Comparison of ENCODE assay signal across 11 mouse cellular contexts in the genomic region with DNA sequence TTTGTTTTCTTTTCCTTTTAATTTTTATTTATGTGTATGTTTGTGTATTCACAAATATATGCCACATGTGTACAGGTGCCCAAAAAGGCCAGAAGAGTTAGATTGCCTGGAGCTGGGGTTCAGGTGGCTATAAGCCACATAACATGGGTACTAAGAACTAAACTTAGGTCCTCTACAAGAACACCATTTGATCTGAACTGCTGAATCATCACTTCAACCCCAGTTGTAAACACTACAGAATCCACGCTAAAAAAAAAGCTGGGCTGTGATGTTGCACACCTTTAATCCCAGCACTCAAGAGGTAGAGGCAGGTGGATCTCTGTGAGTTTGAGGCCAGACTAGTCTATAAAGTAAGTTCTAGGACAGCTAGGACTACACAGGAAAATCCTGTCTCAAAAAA. TPM values are rescaled to one million over a fixed set of nuclear protein-coding genes. Genes with fewer than 3 reads are reported as not detected.
DNase-seq lines count a peak whose midpoint lies in the region; ATAC-seq lines count a peak whose summit lies in the region.
"Had no signal": no experiment of that assay in that cellular context is flagged by ENCODE, and none has a peak within 500 bp of the region (broad histone marks: within the 10 kb centered on the region; RNA-seq: fewer than 3 reads in every experiment).

No protein-coding gene starts in this region.

- DNase-seq in kidney, postnatal 25 days, result no peak
- DNase-seq in R1 (ENCODE audit: low read depth, low spot score), result peak; percentile 17
- DNase-seq in hindbrain, embryonic 14.5 days (ENCODE audit: low spot score), result no peak
- no peak for DNase-seq in urinary bladder, postnatal 36 days (ENCODE audit: low spot score in 2 of 2)
- DNase-seq: heart, postnatal 14 days; layer of hippocampus, postnatal 36 days; right cerebral cortex, postnatal 25 days; thymus, postnatal 14 days had no signal

- no peaks in the 10 kb centered on the region for H3K9me3 ChIP-seq in kidney, embryonic 15.5 days (replicated peaks)
- no peaks in the 10 kb centered on the region for H3K9me3 ChIP-seq in hindbrain, embryonic 14.5 days (ENCODE audit: control insufficient read depth, low read length)
- H3K9me3 ChIP-seq in midbrain, embryonic 16.5 days (replicated peaks; ENCODE audit: control insufficient read depth, low read length, poor library complexity, severe bottlenecking), result no peaks in the 10 kb centered on the region

- no peak overlapping the region for H3K4me3 ChIP-seq in kidney, embryonic 15.5 days (replicated peaks)
- H3K4me3 ChIP-seq in hindbrain, embryonic 14.5 days (replicated peaks; ENCODE audit: low read length), result peak overlapping the region; percentile 67
- H3K4me3 ChIP-seq in midbrain, embryonic 16.5 days (ENCODE audit: low read depth, low read length), result peak overlapping the region; percentile 78; the same call in 1 of the 2 replicates

- 70% methylated on average over 1 of the region's 1 CpGs for WGBS in kidney, embryonic 15.5 days
- WGBS in hindbrain, embryonic 14.5 days, result 84% methylated on average over 1 of the region's 1 CpGs
- 97% methylated on average over 1 of the region's 1 CpGs for WGBS in midbrain, embryonic 16.5 days

- ATAC-seq in kidney, embryonic 15.5 days (replicated peaks; ENCODE audit: low FRiP score), result no peak
- no peak for ATAC-seq in hindbrain, embryonic 14.5 days (ENCODE audit: low FRiP score)
- ATAC-seq in midbrain, embryonic 16.5 days, result no peak
- ATAC-seq in megakaryocyte-erythroid progenitor cell, adult 5-6 weeks (replicated peaks; ENCODE audit: low FRiP score, low TSS enrichment, poor library complexity, severe bottlenecking), result no peak

- H3K27me3 ChIP-seq in kidney, embryonic 15.5 days, result no peaks in the 10 kb centered on the region
- H3K27me3 ChIP-seq in hindbrain, embryonic 14.5 days (ENCODE audit: control insufficient read depth, insufficient read depth, low read length), result no peaks in the 10 kb centered on the region
- H3K27me3 ChIP-seq in midbrain, embryonic 16.5 days (ENCODE audit: control insufficient read depth, insufficient read depth, low read depth, low read length), result no peaks in the 10 kb centered on the region

- peak overlapping the region; percentile 73; the same call in 1 of the 2 replicates for H3K9ac ChIP-seq in kidney, embryonic 15.5 days
- 0 out of 2 replicates have a peak overlapping the region, but pooled peaks have one; percentile 82 for H3K9ac ChIP-seq in hindbrain, embryonic 14.5 days
- H3K9ac ChIP-seq in midbrain, embryonic 16.5 days (ENCODE audit: low read depth, low read length), result no peak overlapping the region

- peaks cover 23% of the 10 kb centered on the region for H3K36me3 ChIP-seq in kidney, embryonic 15.5 days
- peaks cover 24% of the 10 kb centered on the region for H3K36me3 ChIP-seq in hindbrain, embryonic 14.5 days (replicated peaks; ENCODE audit: control insufficient read depth, insufficient read depth)
- H3K36me3 ChIP-seq in midbrain, embryonic 16.5 days (ENCODE audit: control insufficient read depth, insufficient read depth, low read length), result peaks cover 18% of the 10 kb centered on the region

- H3K4me1 ChIP-seq in kidney, embryonic 15.5 days, result peaks cover 32% of the 10 kb centered on the region
- H3K4me1 ChIP-seq in hindbrain, embryonic 14.5 days (replicated peaks; ENCODE audit: control insufficient read depth, insufficient read depth, low read length), result peaks cover 28% of the 10 kb centered on the region
- peaks cover 30% of the 10 kb centered on the region for H3K4me1 ChIP-seq in midbrain, embryonic 16.5 days (ENCODE audit: control insufficient read depth, insufficient read depth, low read length)

- H3K4me2 ChIP-seq in kidney, embryonic 15.5 days, result peak overlapping the region; percentile 59; the same call in 1 of the 2 replicates
- H3K4me2 ChIP-seq in hindbrain, embryonic 14.5 days (replicated peaks), result peak overlapping the region; percentile 84
- peak overlapping the region; percentile 60 for H3K4me2 ChIP-seq in midbrain, embryonic 16.5 days (ENCODE audit: low read length)

- no peak overlapping the region for H3K27ac ChIP-seq in kidney, embryonic 15.5 days
- H3K27ac ChIP-seq in hindbrain, embryonic 14.5 days, result no peak overlapping the region
- H3K27ac ChIP-seq in midbrain, embryonic 16.5 days (ENCODE audit: low read length), result no peak overlapping the region

RNA-seq across cellular contexts. Expression of a gene that starts 1.8 kb away (rescaled TPM):
- 115 and 123 TPM in 2 replicates for polyA plus RNA-seq in kidney, embryonic 15.5 days (2015; fragmentation: Nextera tagmentation; extraction: Ambion mirVana)
- polyA plus RNA-seq in hindbrain, embryonic 14.5 days (2014; fragmentation: Nextera tagmentation; extraction: Ambion mirVana), result 161 and 174 TPM in 2 replicates
- polyA plus RNA-seq in midbrain, embryonic 16.5 days (2015; fragmentation: Nextera tagmentation; extraction: Ambion mirVana), result 176 and 182 TPM in 2 replicates
- total RNA-seq in megakaryocyte-erythroid progenitor cell, adult 5-6 weeks (2014; fragmentation: Nextera tagmentation), result 67.5 and 74.7 TPM in 2 replicates
- 70.1 and 93.9 TPM in 2 replicates for total RNA-seq in megakaryocyte-erythroid progenitor cell, adult 5-6 weeks (2017)

RNA-seq across cellular contexts. Expression of a gene that starts 14.2 kb away (rescaled TPM):
- polyA plus RNA-seq in kidney, embryonic 15.5 days (2015; fragmentation: Nextera tagmentation; extraction: Ambion mirVana), result 90.1 and 94.2 TPM in 2 replicates
- polyA plus RNA-seq in hindbrain, embryonic 14.5 days (2014; fragmentation: Nextera tagmentation; extraction: Ambion mirVana), result 80.7 and 80.8 TPM in 2 replicates
- polyA plus RNA-seq in midbrain, embryonic 16.5 days (2015; fragmentation: Nextera tagmentation; extraction: Ambion mirVana), result 93.1 and 95.9 TPM in 2 replicates
- total RNA-seq in megakaryocyte-erythroid progenitor cell, adult 5-6 weeks (2014; fragmentation: Nextera tagmentation), result 193 and 207 TPM in 2 replicates
- total RNA-seq in megakaryocyte-erythroid progenitor cell, adult 5-6 weeks (2017), result 142 TPM in 2 replicates

RNA-seq across cellular contexts. Expression of a gene that starts 19.1 kb away (rescaled TPM):
- polyA plus RNA-seq in kidney, embryonic 15.5 days (2015; fragmentation: Nextera tagmentation; extraction: Ambion mirVana), result 2.0 and 2.6 TPM in 2 replicates
- polyA plus RNA-seq in hindbrain, embryonic 14.5 days (2014; fragmentation: Nextera tagmentation; extraction: Ambion mirVana), result 0.84 and 0.90 TPM in 2 replicates
- polyA plus RNA-seq in midbrain, embryonic 16.5 days (2015; fragmentation: Nextera tagmentation; extraction: Ambion mirVana), result 1.2 and 1.8 TPM in 2 replicates
- total RNA-seq in megakaryocyte-erythroid progenitor cell, adult 5-6 weeks (2014; fragmentation: Nextera tagmentation), result 2.0 TPM in 1 of 2 replicates, not detected in the other
- total RNA-seq in megakaryocyte-erythroid progenitor cell, adult 5-6 weeks (2017), result 3.8 and 6.5 TPM in 2 replicates

RNA-seq across cellular contexts. Expression of a gene that starts 19.8 kb away (rescaled TPM):
- polyA plus RNA-seq in kidney, embryonic 15.5 days (2015; fragmentation: Nextera tagmentation; extraction: Ambion mirVana), result 132 and 145 TPM in 2 replicates
- polyA plus RNA-seq in hindbrain, embryonic 14.5 days (2014; fragmentation: Nextera tagmentation; extraction: Ambion mirVana), result 102 and 103 TPM in 2 replicates
- polyA plus RNA-seq in midbrain, embryonic 16.5 days (2015; fragmentation: Nextera tagmentation; extraction: Ambion mirVana), result 122 and 123 TPM in 2 replicates
- total RNA-seq in megakaryocyte-erythroid progenitor cell, adult 5-6 weeks (2014; fragmentation: Nextera tagmentation), result 74.7 and 80.4 TPM in 2 replicates
- 35.5 and 43.5 TPM in 2 replicates for total RNA-seq in megakaryocyte-erythroid progenitor cell, adult 5-6 weeks (2017)

RNA-seq across cellular contexts. Expression of a gene that starts 35.5 kb away (rescaled TPM):
- polyA plus RNA-seq in kidney, embryonic 15.5 days (2015; fragmentation: Nextera tagmentation; extraction: Ambion mirVana), result 183 and 189 TPM in 2 replicates
- 120 and 125 TPM in 2 replicates for polyA plus RNA-seq in hindbrain, embryonic 14.5 days (2014; fragmentation: Nextera tagmentation; extraction: Ambion mirVana)
- 146 and 169 TPM in 2 replicates for polyA plus RNA-seq in midbrain, embryonic 16.5 days (2015; fragmentation: Nextera tagmentation; extraction: Ambion mirVana)
- total RNA-seq in megakaryocyte-erythroid progenitor cell, adult 5-6 weeks (2014; fragmentation: Nextera tagmentation), result 365 and 530 TPM in 2 replicates
- total RNA-seq in megakaryocyte-erythroid progenitor cell, adult 5-6 weeks (2017), result 100 and 161 TPM in 2 replicates
